Mouse (Mus musculus) kidney, adult 18-20 months (tissue): Measurements from ENCODE around the gene Snrpg.

Experiments
- DNase-seq: peaks from one replicate; pipeline ENCODE4 v3.0.0; 2021

Snrpg gene

DNA sequence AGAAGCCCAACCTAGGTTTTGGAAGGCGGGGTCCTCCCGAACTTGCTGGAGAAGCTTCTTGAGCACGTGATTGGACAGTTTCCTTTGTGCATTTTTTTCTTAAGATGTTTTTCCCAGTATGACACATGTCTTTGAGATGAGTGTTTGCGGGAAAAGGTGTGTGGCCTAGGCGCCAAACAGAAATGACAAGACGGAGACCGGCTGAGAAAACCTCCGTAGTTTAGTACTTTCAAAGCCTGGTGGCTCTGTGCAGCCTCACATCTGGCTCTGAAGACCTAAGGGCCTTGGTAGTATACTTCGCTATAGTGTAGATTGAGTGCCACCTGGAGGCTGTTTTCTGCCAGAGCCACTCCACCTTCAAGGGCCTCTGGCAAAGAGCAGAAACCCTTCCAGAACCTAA, 29.9 kb downstream of the Snrpg start:
- peak; percentile 82 for DNase-seq

- DNase-seq, result no peak
Measured at GRCm38 (mm10) chr6:86402681-86403607, 31.8 kb downstream of the Snrpg start.

DNA sequence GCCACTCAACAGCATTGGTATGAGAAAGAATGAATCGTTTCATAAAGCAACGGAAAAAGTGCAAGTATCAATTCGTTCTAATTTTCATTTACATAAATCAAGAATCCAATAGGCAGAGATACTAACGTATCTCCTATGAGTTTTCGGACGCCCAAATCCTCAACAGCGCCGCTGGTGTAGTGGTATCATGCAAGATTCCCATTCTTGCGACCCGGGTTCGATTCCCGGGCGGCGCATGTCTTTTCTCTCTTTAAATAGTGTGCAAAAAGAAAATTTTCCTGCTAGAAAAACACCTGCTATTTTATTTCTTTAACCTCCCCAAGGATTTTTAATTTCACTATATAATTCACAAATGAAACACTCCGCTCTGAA, 32.6 kb downstream of the Snrpg start:
- peak; percentile 95 for DNase-seq

- peak; percentile 93 for DNase-seq
Measured at GRCm38 (mm10) chr6:86404100-86404861, 33.2 kb downstream of the Snrpg start, which contains the start of gene Tia1. TSS of gene Tia1 (plus strand) at chr6:86404219.

- no peak for DNase-seq
Measured at GRCm38 (mm10) chr6:86404996-86405395, 33.9 kb downstream of the Snrpg start.

DNA sequence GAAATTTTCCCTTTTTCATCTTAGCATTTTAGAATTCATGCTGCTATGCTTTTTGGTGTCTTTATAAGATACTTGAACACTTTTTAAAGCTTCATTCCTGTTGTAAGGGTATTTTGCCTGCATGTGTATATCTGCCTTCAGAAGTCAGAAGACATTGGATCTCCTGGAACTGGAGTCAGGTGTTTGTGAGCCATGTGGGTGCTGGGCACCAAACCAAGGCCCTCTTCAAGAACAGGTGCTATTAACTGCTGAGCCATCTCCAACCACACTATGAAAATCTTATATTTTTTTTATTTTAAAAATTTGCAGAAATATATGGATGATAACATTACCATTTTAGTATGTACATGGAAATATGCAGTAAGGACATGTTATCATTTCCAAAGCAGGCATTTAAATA, 35.2 kb downstream of the Snrpg start:
- no peak for DNase-seq

GRCm38 (mm10) chr6:86418711-86419110, 47.6 kb downstream of the Snrpg start:
- no peak for DNase-seq

- DNase-seq, result no peak
Measured at GRCm38 (mm10) chr6:86419239-86419638, 48.1 kb downstream of the Snrpg start.

DNA sequence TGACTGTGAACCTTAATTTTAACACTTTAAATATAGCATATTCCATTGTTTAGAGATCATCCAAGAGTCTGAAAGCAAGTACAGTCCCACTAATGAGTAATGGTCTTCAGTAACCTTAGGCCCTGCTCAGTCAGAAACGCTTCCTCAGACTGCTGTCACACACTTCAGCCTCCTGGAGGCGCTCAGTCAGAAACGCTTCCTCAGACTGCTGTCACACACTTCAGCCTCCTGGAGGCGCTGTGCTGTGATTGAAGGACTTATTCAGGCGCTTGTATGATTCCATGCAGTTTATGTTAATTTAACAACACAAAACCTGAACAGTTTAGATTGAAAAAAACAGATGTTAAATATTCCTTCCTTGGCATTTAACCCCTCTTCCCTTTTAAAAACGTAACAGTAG, 49.4 kb downstream of the Snrpg start:
- no peak for DNase-seq

DNA sequence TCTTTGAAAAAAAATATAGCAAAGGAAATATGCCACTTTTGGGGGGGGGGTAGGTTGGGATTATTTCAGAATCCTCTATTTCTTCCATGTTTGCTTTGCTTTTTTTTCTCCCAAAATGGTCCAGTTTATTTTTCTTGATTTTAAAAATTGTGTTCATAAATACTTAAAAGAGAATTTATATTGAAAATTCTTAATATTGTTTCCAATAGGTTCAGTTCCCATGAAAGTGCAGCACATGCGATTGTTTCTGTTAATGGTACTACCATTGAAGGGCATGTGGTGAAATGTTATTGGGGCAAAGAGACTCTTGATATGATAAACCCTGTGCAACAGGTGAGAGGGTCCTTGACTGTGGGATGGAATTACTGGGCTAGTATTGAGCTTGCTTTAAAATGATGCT, 55.3 kb downstream of the Snrpg start, which contains the start of gene Gm44790:
TSS of gene Gm44790 (plus strand) at position 301 of the 400 bp plus-strand sequence.
- no peak for DNase-seq
